23 mouse cellular contexts compared by ENCODE assay signal in the genomic region with DNA sequence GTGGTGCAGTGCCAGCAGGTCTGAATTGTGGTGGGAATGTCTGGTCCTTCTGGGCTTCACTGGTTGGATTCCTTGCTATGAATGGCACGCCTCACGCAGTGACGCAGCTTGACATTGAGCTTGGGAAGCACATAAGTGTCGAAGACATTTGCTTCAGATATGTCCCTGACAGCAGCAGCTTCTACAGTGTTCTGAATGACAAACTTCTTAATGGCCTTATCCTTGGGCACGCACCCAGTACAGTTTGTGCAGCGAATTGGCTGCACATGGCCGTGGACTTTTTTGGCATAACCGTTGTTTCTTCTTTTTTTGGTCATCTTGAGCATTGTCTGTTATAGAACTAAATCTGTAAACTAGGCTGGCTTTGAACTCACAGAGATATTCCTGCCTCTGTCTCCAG. TPM values are rescaled to one million over a fixed set of nuclear protein-coding genes. Genes with fewer than 3 reads are reported as not detected.
DNase-seq lines count a peak whose midpoint lies in the region; ATAC-seq and TF ChIP-seq lines count a peak whose summit lies in the region.
"Had no signal": no experiment of that assay in that cellular context is flagged by ENCODE, and none has a peak within 500 bp of the region (broad histone marks: within the 10 kb centered on the region; RNA-seq: fewer than 3 reads in every experiment).

No protein-coding gene starts in this region.

- no peaks in the 10 kb centered on the region for H3K36me3 ChIP-seq in liver, embryonic 13.5 days
- 0 out of 2 replicates have a peak, but pooled peaks cover 3% of the 10 kb centered on the region for H3K36me3 ChIP-seq in liver, postnatal 0 days (replicated peaks; ENCODE audit: insufficient read depth, low read length)
- H3K36me3 ChIP-seq in intestine, embryonic 16.5 days (ENCODE audit: control insufficient read depth, insufficient read depth, low read length), result no peaks in the 10 kb centered on the region
- H3K36me3 ChIP-seq: forebrain, embryonic 12.5 days; forebrain, embryonic 15.5 days had no signal

- no peak overlapping the region for H3K9ac ChIP-seq in liver, embryonic 13.5 days
- no peak overlapping the region for H3K9ac ChIP-seq in liver, postnatal 0 days (replicated peaks)
- no peak overlapping the region for H3K9ac ChIP-seq in intestine, embryonic 16.5 days (ENCODE audit: low read depth, low read length)
- H3K9ac ChIP-seq: embryonic facial prominence, embryonic 13.5 days; forebrain, embryonic 12.5 days; forebrain, embryonic 15.5 days; hindbrain, embryonic 15.5 days had no signal

- no peak for TF ChIP-seq EP300 in liver, postnatal 0 days (IDR thresholded peaks at IDR 0.05; ENCODE audit: low read depth)

- H3K4me3 ChIP-seq in liver, embryonic 13.5 days (replicated peaks), result no peak overlapping the region
- H3K4me3 ChIP-seq in liver, postnatal 0 days (ENCODE audit: low read depth, low read length), result no peak overlapping the region
- no peak overlapping the region for H3K4me3 ChIP-seq in intestine, embryonic 16.5 days (ENCODE audit: low read length)
- H3K4me3 ChIP-seq: embryonic facial prominence, embryonic 10.5 days; embryonic facial prominence, embryonic 13.5 days; erythroblast, embryonic 14.5 days; forebrain, embryonic 12.5 days; forebrain, embryonic 15.5 days; hindbrain, embryonic 15.5 days had no signal

- peaks cover 28% of the 10 kb centered on the region for H3K4me1 ChIP-seq in liver, embryonic 13.5 days (replicated peaks)
- 0 out of 2 replicates have a peak, but pooled peaks cover 3% of the 10 kb centered on the region for H3K4me1 ChIP-seq in liver, postnatal 0 days (ENCODE audit: insufficient read depth)
- H3K4me1 ChIP-seq in intestine, embryonic 16.5 days (ENCODE audit: control insufficient read depth, insufficient read depth, low read length), result no peaks in the 10 kb centered on the region
- H3K4me1 ChIP-seq: forebrain, embryonic 12.5 days; forebrain, embryonic 15.5 days; hindbrain, embryonic 15.5 days had no signal

- no peak for ATAC-seq in liver, embryonic 13.5 days (ENCODE audit: low read depth)
- no peak for ATAC-seq in liver, postnatal 0 days
- ATAC-seq in intestine, embryonic 16.5 days, result no peak
- ATAC-seq: activated CD4-positive, CD25-positive, alpha-beta regulatory T cell, adult 4 months; forebrain, embryonic 15.5 days had no signal

- H3K27ac ChIP-seq in liver, embryonic 13.5 days, result peak overlapping the region; percentile 30
- H3K27ac ChIP-seq in liver, postnatal 0 days (ENCODE audit: low read depth), result no peak overlapping the region
- no peak overlapping the region for H3K27ac ChIP-seq in intestine, embryonic 16.5 days (ENCODE audit: low read length)
- H3K27ac ChIP-seq: embryonic facial prominence, embryonic 10.5 days; embryonic facial prominence, embryonic 13.5 days; forebrain, embryonic 12.5 days; forebrain, embryonic 15.5 days; hindbrain, embryonic 15.5 days had no signal

- no peak overlapping the region for H3K4me2 ChIP-seq in liver, embryonic 13.5 days
- H3K4me2 ChIP-seq in liver, postnatal 0 days (ENCODE audit: low read depth, low read length), result no peak overlapping the region
- H3K4me2 ChIP-seq in intestine, embryonic 16.5 days (ENCODE audit: low read depth, low read length), result no peak overlapping the region
- H3K4me2 ChIP-seq: embryonic facial prominence, embryonic 13.5 days; forebrain, embryonic 12.5 days; forebrain, embryonic 15.5 days; heart, embryonic 11.5 days; hindbrain, embryonic 15.5 days had no signal

- H3K27me3 ChIP-seq in liver, embryonic 13.5 days, result no peaks in the 10 kb centered on the region
- H3K27me3 ChIP-seq in liver, postnatal 0 days (ENCODE audit: insufficient read depth, low read length), result no peaks in the 10 kb centered on the region
- H3K27me3 ChIP-seq in intestine, embryonic 16.5 days (replicated peaks; ENCODE audit: control insufficient read depth, insufficient read depth, low read length), result no peaks in the 10 kb centered on the region
- H3K27me3 ChIP-seq: embryonic facial prominence, embryonic 13.5 days; forebrain, embryonic 12.5 days; forebrain, embryonic 15.5 days; hindbrain, embryonic 15.5 days had no signal

- 94% methylated on average over 8 of the region's 8 CpGs for WGBS in liver, embryonic 13.5 days (ENCODE audit: insufficient replicate concordance)
- 93% methylated on average over 8 of the region's 8 CpGs for WGBS in liver, postnatal 0 days (ENCODE audit: insufficient replicate concordance)
- WGBS in intestine, embryonic 16.5 days, result 96% methylated on average over 8 of the region's 8 CpGs

- DNase-seq in liver, embryonic 13.5 days, result no peak
- DNase-seq in liver, postnatal 0 days, result no peak
- DNase-seq in adrenal gland, adult (ENCODE audit: inconsistent age in 2 of 2, low spot score in 1 of 2), result peak; percentile 85 to 89
- DNase-seq in adrenal gland, adult 8-10 months, result peak; percentile 75
- peak; percentile 53 for DNase-seq in adrenal gland, postnatal 25 days
- no peak for DNase-seq in c-Kit-positive CD71-positive TER-119-positive erythroid progenitor cells, embryonic 14.5 days (ENCODE audit: low spot score)
- DNase-seq in lung, postnatal 14 days, result no peak
- DNase-seq: cerebellum, adult 11-12 months; cerebellum, adult 8-10 months; cerebellum, postnatal 10 days; cerebellum, postnatal 36 days; embryo, embryonic 11 days; gastrocnemius, postnatal 25 days; kidney, adult 11 months had no signal

- TF ChIP-seq CTCF in liver, postnatal 0 days (IDR thresholded peaks at IDR 0.05; ENCODE audit: low read depth), result no peak

- H3K9me3 ChIP-seq in liver, embryonic 13.5 days (replicated peaks), result no peaks in the 10 kb centered on the region
- H3K9me3 ChIP-seq in liver, postnatal 0 days (ENCODE audit: low read length), result no peaks in the 10 kb centered on the region
- no peaks in the 10 kb centered on the region for H3K9me3 ChIP-seq in intestine, embryonic 16.5 days (ENCODE audit: control insufficient read depth, low read length)
- H3K9me3 ChIP-seq: embryonic facial prominence, embryonic 10.5 days; embryonic facial prominence, embryonic 13.5 days; forebrain, embryonic 12.5 days; forebrain, embryonic 15.5 days; hindbrain, embryonic 15.5 days had no signal

RNA-seq across cellular contexts. Expression of gene Dtnb, which starts 42.9 kb away (rescaled TPM):
- polyA plus RNA-seq in liver, embryonic 13.5 days (2015; fragmentation: Nextera tagmentation; extraction: Ambion mirVana), result 16.3 and 17.4 TPM in 2 replicates
- 15.7 and 16.2 TPM in 2 replicates for polyA plus RNA-seq in liver, postnatal 0 days (2015; fragmentation: Nextera tagmentation; extraction: Ambion mirVana)
- 10 to 100 TPM; 32.0 to 75.4 (median 44.4) TPM for total RNA-seq in adrenal gland, adult 8-10 months (2022)
- 41.0 and 44.0 TPM in 2 replicates for total RNA-seq in adrenal gland, postnatal 25 days (2021)
- 17.1 and 17.3 TPM in 2 replicates for polyA plus RNA-seq in intestine, embryonic 16.5 days (2015; fragmentation: Nextera tagmentation; extraction: Ambion mirVana)

Comparison
In these comparisons a context has a peak if more than half of its experiments do, and no peak if none do; other contexts are left out.
1. DNase-seq: peak in adrenal gland, adult (2 of 2), adrenal gland, adult 8-10 months (single experiment) and adrenal gland, postnatal 25 days (single experiment); none in liver, embryonic 13.5 days (single experiment), liver, postnatal 0 days (single experiment), c-Kit-positive CD71-positive TER-119-positive erythroid progenitor cells, embryonic 14.5 days (single experiment) and lung, postnatal 14 days (single experiment).